Mouse (Mus musculus): ENCODE results near the gene Myo9b.

DNA sequence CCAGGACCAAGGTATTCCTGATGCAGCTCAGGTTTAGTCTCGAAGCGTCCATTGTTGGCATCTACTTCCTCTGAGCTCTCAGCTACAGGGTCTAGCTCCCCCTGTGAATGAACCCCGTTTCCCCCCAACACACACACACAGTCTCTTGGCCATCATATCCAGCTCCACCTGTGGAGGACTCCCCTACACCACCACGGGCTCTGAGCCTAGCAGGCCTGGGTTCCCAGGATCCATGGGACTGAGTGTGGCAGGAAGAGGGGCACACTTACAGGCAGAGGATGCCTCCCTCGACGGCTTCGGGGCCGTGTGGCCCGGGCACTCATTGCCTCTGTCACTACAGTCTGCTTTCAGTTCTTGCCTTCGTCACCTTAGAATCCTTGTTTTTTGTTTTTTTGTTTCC, 122.6 kb downstream of the Myo9b start:
- TF ChIP-seq EP300 (IDR thresholded peaks at IDR 0.05) (no peak), CTCF (IDR thresholded peaks at IDR 0.05) (no peak)

Data from lung, postnatal 0 days (tissue).